Mouse (Mus musculus) heart, postnatal 4 days (tissue): ENCODE data around the gene Scamp2. TPM values are rescaled to one million over a fixed set of nuclear protein-coding genes. Genes with fewer than 3 reads are reported as not detected.

Source experiments
- DNase-seq: peaks from one replicate; pipeline ENCODE4 v3.0.0; 2021
- total RNA-seq, 2 experiments: library from RNA; stranded (reverse); gene quantifications; 2 replicates each; pipeline ENCODE4 v1.2.3; 2021

Gene Scamp2
- total RNA-seq, 2 experiments from 2014 or later = 34.5 to 37.0 TPM

GRCm38 (mm10) chr9:57628717-57629116 lies 68.0 kb downstream of the Scamp2 start:
- DNase-seq = no peak

DNA sequence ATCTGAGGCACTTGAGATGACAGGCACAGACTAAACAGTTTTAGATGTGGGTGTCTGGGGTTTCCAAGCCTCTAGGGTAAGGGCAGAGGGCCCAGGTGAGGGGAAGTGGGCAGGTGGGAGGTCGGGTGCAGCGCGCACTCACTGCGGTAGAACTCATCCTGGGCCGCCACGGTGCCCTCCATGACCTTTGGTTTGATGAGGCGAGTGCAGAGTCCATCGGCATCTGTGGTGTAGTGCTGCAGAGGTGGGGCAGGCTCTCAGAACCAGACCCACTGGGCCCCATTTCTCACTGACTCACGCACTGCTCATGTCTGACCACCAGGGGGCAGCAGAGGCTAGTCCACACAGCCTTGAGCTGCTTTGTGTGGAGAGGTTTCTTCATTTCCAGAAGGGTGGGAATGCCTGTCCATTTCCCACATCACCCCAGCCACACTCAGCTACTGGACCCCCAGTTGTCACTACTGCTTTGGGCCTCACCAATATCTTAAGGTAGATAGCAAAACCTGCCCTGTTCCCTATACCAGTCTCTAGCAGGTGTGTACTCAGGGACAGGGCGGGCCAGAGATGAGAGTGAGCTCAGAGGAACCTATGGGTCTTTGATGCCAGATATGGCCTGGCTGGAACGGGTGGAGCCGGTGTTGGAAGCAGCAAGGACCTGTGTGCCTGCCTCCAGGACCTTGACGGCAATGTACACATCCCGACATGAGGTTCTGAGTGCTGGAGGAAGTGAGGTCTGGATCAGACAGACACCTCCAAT lies 68.6 kb downstream of the Scamp2 start:
- DNase-seq = peak; percentile 91

- DNase-seq = no peak
These were observed 72.8 kb downstream of the Scamp2 start for GRCm38 (mm10) chr9:57633481-57634024.

DNA sequence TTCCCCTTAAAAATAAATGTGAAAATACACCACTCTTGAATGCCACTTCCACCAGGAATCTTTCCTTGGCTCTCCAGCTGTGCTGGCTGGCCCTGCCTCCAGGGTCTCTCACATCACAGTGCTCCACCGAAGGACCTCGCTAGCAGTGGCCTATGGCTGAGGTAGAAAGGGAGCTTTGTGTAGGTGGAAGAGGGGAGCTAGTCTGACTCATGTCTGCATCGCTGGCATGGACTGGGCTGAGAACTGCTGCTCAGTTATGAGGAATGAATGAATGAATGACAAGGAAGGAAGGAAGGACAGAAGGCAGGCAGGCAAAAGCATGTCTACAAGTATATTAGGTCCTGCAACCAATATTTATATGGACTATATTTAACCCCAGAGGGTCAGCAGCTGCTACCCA lies 76.5 kb downstream of the Scamp2 start:
- no peak for DNase-seq

GRCm38 (mm10) chr9:57637741-57638322 lies 77.1 kb downstream of the Scamp2 start:
- peak; percentile 91 for DNase-seq

Other genes starting within 250 kb of the Scamp2 start
- 1 to 10 TPM; 8.3 TPM for gene Ppcdc, start 120.8 kb upstream of the Scamp2 start, total RNA-seq
- gene Scamp5, start 92.9 kb upstream of the Scamp2 start, total RNA-seq = 10 to 100 TPM; 11.6 to 11.7 TPM
- gene Rpp25, start 56.9 kb upstream of the Scamp2 start, total RNA-seq = 1 to 10 TPM; 7.8 to 9.4 TPM
- gene Cox5a, start 39.7 kb upstream of the Scamp2 start, total RNA-seq = 1,000 to 10,000 TPM; 1,831 to 1,865 TPM
- 1 to 10 TPM; 7.9 to 8.8 TPM for gene Fam219b, start 23.4 kb upstream of the Scamp2 start, total RNA-seq
- 100 to 1,000 TPM; 122 to 125 TPM for gene Mpi, start 8.2 kb upstream of the Scamp2 start, total RNA-seq
- 10 to 100 TPM; 11.9 to 12.3 TPM for gene Ulk3, start 28.5 kb downstream of the Scamp2 start, total RNA-seq
- gene Cplx3, start 45.3 kb downstream of the Scamp2 start, total RNA-seq = not detected
- gene Lman1l, start 59.8 kb downstream of the Scamp2 start, total RNA-seq = not detected
- gene Csk, start 92.7 kb downstream of the Scamp2 start, total RNA-seq = 10 to 100 TPM; 42.1 to 47.0 TPM
- gene Cyp1a2, start 122.8 kb downstream of the Scamp2 start, total RNA-seq = not detected
- gene Cyp1a1, start 127.0 kb downstream of the Scamp2 start, total RNA-seq = not detected
- gene Edc3, start 147.6 kb downstream of the Scamp2 start, total RNA-seq = 10 to 100 TPM in 1 of 2 experiments, 1 to 10 TPM in 1; 8.9 to 10.0 TPM
- gene Clk3, start 204.9 kb downstream of the Scamp2 start, total RNA-seq = 10 to 100 TPM; 43.5 to 49.1 TPM